Mouse (Mus musculus): ENCODE measurements around the gene Acp5.

Acp5 gene

GRCm38 (mm10) chr9:22095854-22096307 lies 39.6 kb downstream of the Acp5 start:
- peaks cover 36% of the 10 kb centered on the region for H3K4me1 ChIP-seq (replicated peaks; ENCODE audit: low read depth, low read length)
- peaks cover 63% of the 10 kb centered on the region for H3K27me3 ChIP-seq (ENCODE audit: insufficient read depth, low read length)
- H3K9me3 ChIP-seq (ENCODE audit: low read length) = no peaks in the 10 kb centered on the region
- no peaks in the 10 kb centered on the region for H3K36me3 ChIP-seq (ENCODE audit: insufficient read depth, low read length)
- H3K4me3 ChIP-seq (replicated peaks; ENCODE audit: low read length) = peak overlapping the region; percentile 65
- TF ChIP-seq CTCF (conservative IDR thresholded peaks at IDR 0.05; ENCODE audit: low read length) = peak; percentile 18; the same call in 1 of the 2 replicates
- TF ChIP-seq POU5F1 (IDR thresholded peaks at IDR 0.05; ENCODE audit: borderline replicate concordance, low read length) = no peak
- no peak for TF ChIP-seq NANOG (IDR thresholded peaks at IDR 0.05; ENCODE audit: borderline replicate concordance, low read length)

- Histone ChIP-seq H3K9me3 (ENCODE audit: low read length) (no peaks in the 10 kb centered on the region), H3K4me1 (replicated peaks; ENCODE audit: low read depth, low read length) (peaks cover 15% of the 10 kb centered on the region; the same call in 1 of the 2 replicates), H3K36me3 (ENCODE audit: insufficient read depth, low read length) (no peaks in the 10 kb centered on the region), H3K27me3 (ENCODE audit: insufficient read depth, low read length) (peaks cover 34% of the 10 kb centered on the region), H3K4me3 (replicated peaks; ENCODE audit: low read length) (no peak overlapping the region)
- no peak for TF ChIP-seq POU5F1 (IDR thresholded peaks at IDR 0.05; ENCODE audit: borderline replicate concordance, low read length)
- TF ChIP-seq NANOG (IDR thresholded peaks at IDR 0.05; ENCODE audit: borderline replicate concordance, low read length) = no peak
Observed at GRCm38 (mm10) chr9:22092746-22093145, 42.8 kb downstream of the Acp5 start.

- no peak overlapping the region for H3K4me3 ChIP-seq (replicated peaks; ENCODE audit: low read length)
- no peak for TF ChIP-seq NANOG (IDR thresholded peaks at IDR 0.05; ENCODE audit: borderline replicate concordance, low read length)
Observed at GRCm38 (mm10) chr9:22089986-22090385, 45.5 kb downstream of the Acp5 start.

GRCm38 (mm10) chr9:22089281-22089680 lies 46.2 kb downstream of the Acp5 start:
- H3K36me3 ChIP-seq (ENCODE audit: insufficient read depth, low read length) = no peaks in the 10 kb centered on the region
- no peaks in the 10 kb centered on the region for H3K9me3 ChIP-seq (ENCODE audit: low read length)
- no peak for TF ChIP-seq POU5F1 (IDR thresholded peaks at IDR 0.05; ENCODE audit: borderline replicate concordance, low read length)
- TF ChIP-seq NANOG (IDR thresholded peaks at IDR 0.05; ENCODE audit: borderline replicate concordance, low read length) = no peak
- no peak for TF ChIP-seq CTCF (conservative IDR thresholded peaks at IDR 0.05; ENCODE audit: low read length)
- peaks cover 20% of the 10 kb centered on the region for H3K4me1 ChIP-seq (replicated peaks; ENCODE audit: low read depth, low read length)
- H3K4me3 ChIP-seq (replicated peaks; ENCODE audit: low read length) = no peak overlapping the region
- peaks cover 4% of the 10 kb centered on the region; the same call in 1 of the 2 replicates for H3K27me3 ChIP-seq (ENCODE audit: insufficient read depth, low read length)

More at GRCm38 (mm10) chr9:22089986-22090385, 45.5 kb downstream of the Acp5 start:
- Histone ChIP-seq H3K27me3 (ENCODE audit: insufficient read depth, low read length) (peaks cover 10% of the 10 kb centered on the region), H3K36me3 (ENCODE audit: insufficient read depth, low read length) (no peaks in the 10 kb centered on the region), H3K4me1 (replicated peaks; ENCODE audit: low read depth, low read length) (peaks cover 16% of the 10 kb centered on the region), H3K9me3 (ENCODE audit: low read length) (no peaks in the 10 kb centered on the region)

- Histone ChIP-seq H3K27me3 (ENCODE audit: insufficient read depth, low read length) (no peaks in the 10 kb centered on the region), H3K4me1 (replicated peaks; ENCODE audit: low read depth, low read length) (peaks cover 25% of the 10 kb centered on the region), H3K4me3 (replicated peaks; ENCODE audit: low read length) (no peak overlapping the region), H3K9me3 (ENCODE audit: low read length) (no peaks in the 10 kb centered on the region), H3K36me3 (ENCODE audit: insufficient read depth, low read length) (peaks cover 17% of the 10 kb centered on the region)
- TF ChIP-seq POU5F1 (IDR thresholded peaks at IDR 0.05; ENCODE audit: borderline replicate concordance, low read length) (no peak), CTCF (conservative IDR thresholded peaks at IDR 0.05; ENCODE audit: low read length) (no peak), NANOG (IDR thresholded peaks at IDR 0.05; ENCODE audit: borderline replicate concordance, low read length) (no peak)
Observed at GRCm38 (mm10) chr9:22087034-22087618, 48.4 kb downstream of the Acp5 start.

GRCm38 (mm10) chr9:22086012-22086411 lies 49.5 kb downstream of the Acp5 start:
- TF ChIP-seq CTCF (conservative IDR thresholded peaks at IDR 0.05; ENCODE audit: low read length) (no peak), NANOG (IDR thresholded peaks at IDR 0.05; ENCODE audit: borderline replicate concordance, low read length) (no peak), POU5F1 (IDR thresholded peaks at IDR 0.05; ENCODE audit: borderline replicate concordance, low read length) (no peak)
- H3K36me3 ChIP-seq (ENCODE audit: insufficient read depth, low read length) = peaks cover 26% of the 10 kb centered on the region

GRCm38 (mm10) chr9:22085022-22085834 lies 50.3 kb downstream of the Acp5 start, which contains the start of gene Ecsit:
Ecsit (minus strand) TSS chr9:22085438.
- TF ChIP-seq CTCF (conservative IDR thresholded peaks at IDR 0.05; ENCODE audit: low read length) (no peak), NANOG (IDR thresholded peaks at IDR 0.05; ENCODE audit: borderline replicate concordance, low read length) (no peak), POU5F1 (IDR thresholded peaks at IDR 0.05; ENCODE audit: borderline replicate concordance, low read length) (no peak)
- H3K4me3 ChIP-seq (replicated peaks; ENCODE audit: low read length) = peak within 1 kb of the TSS; percentile 95
- H3K27me3 ChIP-seq (ENCODE audit: insufficient read depth, low read length) = no peaks in the 10 kb centered on the region
- peaks cover 34% of the 10 kb centered on the region for H3K36me3 ChIP-seq (ENCODE audit: insufficient read depth, low read length)
- H3K9me3 ChIP-seq (ENCODE audit: low read length) = no peaks in the 10 kb centered on the region
- H3K4me1 ChIP-seq (replicated peaks; ENCODE audit: low read depth, low read length) = peaks cover 25% of the 10 kb centered on the region

More at GRCm38 (mm10) chr9:22086012-22086411, 49.5 kb downstream of the Acp5 start:
- H3K9me3 ChIP-seq (ENCODE audit: low read length) = no peaks in the 10 kb centered on the region
- peaks cover 25% of the 10 kb centered on the region for H3K4me1 ChIP-seq (replicated peaks; ENCODE audit: low read depth, low read length)
- no peaks in the 10 kb centered on the region for H3K27me3 ChIP-seq (ENCODE audit: insufficient read depth, low read length)
- H3K4me3 ChIP-seq (replicated peaks; ENCODE audit: low read length) = peak overlapping the region; percentile 95

- TF ChIP-seq CTCF (conservative IDR thresholded peaks at IDR 0.05; ENCODE audit: low read length) (no peak), POU5F1 (IDR thresholded peaks at IDR 0.05; ENCODE audit: borderline replicate concordance, low read length) (no peak), NANOG (IDR thresholded peaks at IDR 0.05; ENCODE audit: borderline replicate concordance, low read length) (no peak)
- H3K36me3 ChIP-seq (ENCODE audit: insufficient read depth, low read length) = peaks cover 40% of the 10 kb centered on the region
- no peaks in the 10 kb centered on the region for H3K9me3 ChIP-seq (ENCODE audit: low read length)
- H3K27me3 ChIP-seq (ENCODE audit: insufficient read depth, low read length) = no peaks in the 10 kb centered on the region
- H3K4me3 ChIP-seq (replicated peaks; ENCODE audit: low read length) = peak overlapping the region; percentile 95
- H3K4me1 ChIP-seq (replicated peaks; ENCODE audit: low read depth, low read length) = peaks cover 25% of the 10 kb centered on the region
Observed at GRCm38 (mm10) chr9:22084667-22085021, 50.9 kb downstream of the Acp5 start.
